Mouse (Mus musculus) urinary bladder, postnatal 36 days (tissue): Measurements from ENCODE around the gene Nkd1.
A peak's percentile ranks its signal among the peaks of the same experiment; 100 is the strongest.

Source experiments
- DNase-seq, 2 experiments: peaks; one replicate each; pipeline ENCODE4 v3.0.0; 2022; ENCODE audit warnings: low spot score in 2 of 2, mixed read lengths in 1 of 2

Nkd1 gene

DNA sequence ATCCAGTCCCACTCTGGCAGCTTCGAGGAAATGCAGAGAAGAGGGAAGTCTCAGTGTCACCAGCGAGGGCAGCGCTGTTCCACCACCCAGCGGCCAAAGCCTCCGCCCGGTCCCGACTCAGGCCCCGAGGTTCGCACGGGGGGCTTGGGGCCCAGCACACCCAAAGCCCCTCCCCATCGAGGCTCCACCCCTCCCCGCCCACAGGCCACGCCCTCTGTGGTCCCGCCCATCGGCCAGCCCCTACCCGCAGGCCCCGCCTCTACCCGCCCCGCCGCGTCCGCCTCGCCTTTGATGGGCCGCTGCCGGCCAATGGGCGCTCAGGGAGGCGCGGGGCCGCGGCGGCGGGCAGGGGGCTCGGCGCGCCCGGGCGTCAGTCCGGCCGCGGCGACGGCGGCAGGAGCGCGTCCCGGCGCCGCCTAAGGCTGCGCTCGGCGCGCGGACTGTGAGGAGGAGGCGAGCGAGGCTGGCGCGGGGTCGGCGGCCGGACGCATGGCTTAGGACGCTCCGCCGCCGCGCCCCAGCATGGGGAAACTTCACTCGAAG lies at the start of gene Nkd1:
Gene Nkd1 (plus strand): TSS at position 370 of the 543 bp plus-strand sequence.
- peak; percentile 62 to 83 for DNase-seq

DNA sequence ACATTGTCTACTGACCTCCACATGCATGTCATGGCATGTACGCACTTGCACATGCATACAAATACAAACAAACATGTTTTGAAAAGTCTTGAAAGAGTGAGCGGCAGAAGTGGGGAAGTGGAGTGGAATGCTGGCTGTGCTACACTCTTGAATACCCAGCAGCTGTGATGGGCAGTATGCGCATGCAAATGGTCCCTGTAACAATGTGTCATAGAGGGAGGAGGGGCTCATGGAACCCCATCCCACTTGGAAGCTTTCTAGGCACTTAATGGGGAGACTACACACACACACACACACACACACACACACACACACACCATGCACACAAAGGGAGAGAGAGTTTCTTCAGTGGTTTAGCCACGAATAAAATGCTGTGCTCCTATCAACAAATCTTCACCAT lies 39.9 kb upstream of the Nkd1 start:
- no peak for DNase-seq

DNA sequence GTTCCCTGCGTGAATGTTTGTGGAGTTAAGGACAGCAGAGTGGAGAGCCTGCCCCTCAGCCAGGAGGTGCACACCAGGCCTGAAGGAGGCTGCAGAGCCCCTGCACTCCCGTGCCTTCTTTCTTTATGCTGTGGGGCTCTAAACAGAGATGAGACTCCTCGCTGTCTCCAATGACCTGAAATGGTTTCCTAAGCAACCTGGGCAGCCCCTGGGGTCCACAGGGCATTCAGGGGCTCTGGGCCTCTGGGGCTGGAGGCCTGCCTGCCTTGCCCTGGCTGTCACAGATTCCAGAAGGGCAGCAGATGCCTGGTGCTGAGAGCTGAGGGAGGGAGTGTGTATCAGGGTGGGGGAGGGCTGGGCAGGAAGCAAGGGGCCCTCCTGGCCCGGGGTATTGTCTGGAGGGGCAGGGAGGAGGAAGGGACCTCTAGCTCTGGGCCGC lies 32.7 kb upstream of the Nkd1 start:
- no peak for DNase-seq

DNA sequence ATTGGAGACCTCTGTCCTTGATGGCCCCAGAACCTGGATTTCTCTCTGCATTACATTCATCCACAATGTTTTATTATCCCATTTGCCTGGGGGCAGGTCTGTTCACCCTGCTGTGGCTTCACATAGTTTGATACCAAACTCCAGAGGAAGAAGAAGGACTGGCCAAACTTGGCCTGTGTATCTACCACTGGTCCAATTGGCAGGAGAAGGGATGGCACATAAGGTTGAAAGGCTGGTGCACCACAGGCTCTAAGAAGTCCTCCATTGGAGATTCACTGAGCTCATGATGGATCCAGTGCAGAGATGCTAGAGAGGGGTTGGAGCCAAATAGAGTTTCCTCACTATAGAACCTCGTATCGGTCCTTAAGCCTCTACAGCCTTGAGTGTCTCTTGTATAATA lies 27.1 kb upstream of the Nkd1 start:
- no peak for DNase-seq

DNA sequence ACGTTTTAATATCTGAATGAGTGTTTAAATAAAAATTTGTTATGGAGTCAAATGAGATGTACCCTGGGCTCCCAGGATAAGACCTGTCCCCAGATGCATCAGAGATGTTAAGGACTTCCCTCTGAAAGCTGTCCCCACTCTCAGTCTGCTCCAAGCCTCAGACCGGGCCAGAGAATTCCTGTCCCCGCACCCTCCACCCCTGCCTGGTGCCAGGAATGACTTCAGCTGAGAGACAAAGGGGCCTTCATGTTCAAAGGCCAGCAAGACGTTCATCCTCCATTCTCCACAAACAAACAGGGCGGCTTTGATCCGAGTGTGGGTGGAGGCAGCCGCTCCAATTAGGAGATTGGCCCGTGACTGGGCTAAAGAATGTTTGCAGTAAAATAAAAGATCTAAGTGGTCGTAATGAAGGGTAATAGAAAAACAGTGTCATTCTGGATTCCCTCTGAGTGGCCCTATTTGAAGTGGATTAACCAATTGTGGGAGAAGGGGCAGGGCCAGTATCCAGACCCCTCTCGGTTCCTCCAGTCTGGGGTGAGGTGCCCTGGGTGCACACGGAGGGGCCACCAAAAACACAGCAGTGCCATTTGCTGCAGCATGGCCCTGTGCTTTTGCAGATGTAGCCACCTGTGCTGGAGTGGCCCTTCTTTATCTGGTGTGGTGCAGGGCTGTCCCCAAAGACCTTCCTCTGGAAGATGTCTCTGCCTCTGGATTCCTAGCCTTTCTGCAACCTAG lies 25.9 kb upstream of the Nkd1 start:
- no peak for DNase-seq

DNA sequence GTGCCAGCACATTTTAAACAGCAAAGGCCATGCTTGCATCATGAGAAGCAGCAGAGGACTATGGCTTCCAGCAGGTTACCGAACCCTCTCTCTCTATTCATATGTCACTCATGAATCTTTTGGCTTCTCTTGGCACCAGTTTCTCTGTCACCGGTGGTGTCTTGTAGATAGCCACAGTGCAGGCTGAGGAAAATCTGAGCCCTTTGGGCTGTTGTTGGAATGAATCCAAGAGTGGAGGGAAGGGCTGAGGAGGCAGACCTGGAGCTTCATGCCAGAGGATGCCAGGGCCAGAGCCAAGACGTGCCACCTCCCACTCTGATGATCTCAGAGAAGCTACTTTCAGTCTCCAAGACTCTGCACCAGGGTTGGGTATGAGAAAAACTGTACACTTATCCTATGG lies 19.0 kb upstream of the Nkd1 start:
- no peak for DNase-seq

DNA sequence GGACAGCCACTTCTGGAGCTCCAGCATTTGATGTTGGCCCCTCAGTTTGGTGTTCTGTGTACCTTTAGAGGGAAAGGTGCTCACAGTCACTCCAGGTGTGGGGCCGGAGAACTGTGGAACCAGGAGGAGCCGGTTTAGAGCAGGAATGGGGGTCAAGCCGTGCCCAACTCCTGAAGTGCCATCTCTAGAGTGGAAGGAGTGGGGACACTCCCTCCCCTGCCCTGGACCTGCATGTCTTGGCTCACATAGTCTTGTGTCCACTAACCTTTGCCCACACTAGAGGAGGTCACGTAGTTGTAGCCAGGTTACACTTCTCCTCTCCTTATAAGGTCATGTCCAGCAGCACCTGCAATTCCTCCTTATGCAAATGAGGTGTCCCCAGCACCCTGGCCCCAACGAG lies 14.2 kb upstream of the Nkd1 start:
- DNase-seq, result no peak

DNA sequence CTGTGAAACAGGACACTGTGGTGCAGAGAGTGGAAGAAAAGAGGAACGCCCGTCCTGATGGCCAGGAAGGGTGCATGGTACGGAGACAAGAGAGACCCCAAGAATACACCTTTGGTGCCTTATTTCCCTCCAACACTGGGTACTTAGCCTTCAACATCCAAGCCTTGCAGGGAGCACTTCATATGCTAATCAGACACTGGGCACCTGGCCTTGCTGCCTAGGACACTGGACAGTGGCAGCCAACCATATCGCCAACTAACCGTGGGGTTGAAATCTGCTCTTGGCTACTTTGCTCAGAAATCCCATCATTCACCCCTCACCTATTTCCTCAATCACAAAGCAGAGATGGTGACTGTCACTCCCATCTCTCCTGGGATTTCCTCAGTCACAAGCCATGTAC lies 10.1 kb upstream of the Nkd1 start:
- no peak for DNase-seq

DNA sequence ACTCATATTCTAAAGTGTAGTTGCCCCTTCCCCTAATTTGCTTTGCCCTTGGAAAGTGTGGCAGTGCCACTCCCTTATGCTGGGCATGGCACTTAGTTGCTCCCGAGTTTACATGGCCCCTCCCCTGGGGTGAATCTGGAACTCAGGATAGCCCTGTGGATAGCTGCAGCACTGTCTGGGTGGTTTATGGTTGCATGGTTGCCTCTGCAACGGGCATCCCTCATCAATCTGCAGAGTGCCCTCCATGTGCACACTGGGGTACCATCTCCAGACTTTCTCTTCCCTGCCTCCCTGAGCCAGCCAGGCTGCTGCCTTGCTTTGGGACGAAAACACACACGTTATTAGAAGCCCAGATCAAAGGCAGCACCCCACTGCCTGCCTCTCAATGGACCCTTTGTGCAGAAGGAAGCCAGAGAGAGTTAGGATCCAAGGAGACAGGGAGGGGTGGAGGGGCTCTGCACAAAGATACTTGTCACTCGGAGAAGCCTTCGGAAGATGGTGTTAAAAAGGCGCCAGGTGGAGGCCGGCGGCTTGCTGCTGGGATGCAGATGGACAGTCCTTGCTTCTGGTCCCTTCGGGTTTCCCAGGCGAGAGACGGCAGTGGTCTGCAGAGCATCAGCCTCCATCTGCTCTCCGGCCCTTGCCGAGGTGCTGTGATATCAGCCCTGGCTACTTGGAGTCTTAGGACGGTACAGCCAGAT lies 8.9 kb upstream of the Nkd1 start:
- no peak for DNase-seq

DNA sequence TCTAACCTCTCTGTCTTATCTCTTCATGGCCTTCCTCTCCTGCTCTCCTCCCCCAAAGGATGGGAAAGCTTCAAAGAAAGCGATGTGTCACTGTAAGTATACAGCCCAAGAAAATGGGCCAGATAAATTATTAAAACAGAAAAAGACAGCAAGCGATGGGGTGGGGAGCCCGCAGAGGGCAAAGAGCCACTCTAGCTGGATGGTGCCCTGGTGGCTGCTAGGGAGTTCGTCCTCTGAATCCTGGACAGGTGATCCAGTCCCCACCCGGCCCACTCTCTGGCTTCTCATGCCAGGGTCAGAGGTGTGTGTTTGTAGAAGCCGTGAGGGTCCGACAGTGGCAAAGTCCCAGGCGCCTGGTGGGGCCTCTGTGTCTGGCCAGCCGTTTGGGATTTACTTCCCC lies 3.1 kb upstream of the Nkd1 start:
- no peak for DNase-seq

DNA sequence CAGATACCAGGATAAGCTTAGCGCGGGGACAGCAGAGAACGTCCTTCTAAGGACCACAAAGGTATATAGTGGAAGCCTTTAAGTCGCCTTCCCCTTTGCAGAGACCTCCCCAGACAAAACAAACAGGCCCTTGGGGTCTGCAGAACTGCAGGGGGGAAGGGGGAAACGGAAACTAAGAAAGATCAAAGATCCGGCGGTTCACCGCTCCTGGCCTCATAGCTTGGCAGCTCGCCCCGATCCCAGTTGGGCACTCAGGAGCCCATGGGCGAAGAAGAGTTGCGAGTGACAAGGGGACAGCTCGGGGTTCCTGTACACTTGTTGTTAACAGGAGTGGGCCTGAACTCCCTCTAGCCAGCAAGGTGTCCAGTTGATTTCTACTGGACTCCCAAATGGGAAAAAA lies 773 bp upstream of the Nkd1 start:
- no peak for DNase-seq

DNA sequence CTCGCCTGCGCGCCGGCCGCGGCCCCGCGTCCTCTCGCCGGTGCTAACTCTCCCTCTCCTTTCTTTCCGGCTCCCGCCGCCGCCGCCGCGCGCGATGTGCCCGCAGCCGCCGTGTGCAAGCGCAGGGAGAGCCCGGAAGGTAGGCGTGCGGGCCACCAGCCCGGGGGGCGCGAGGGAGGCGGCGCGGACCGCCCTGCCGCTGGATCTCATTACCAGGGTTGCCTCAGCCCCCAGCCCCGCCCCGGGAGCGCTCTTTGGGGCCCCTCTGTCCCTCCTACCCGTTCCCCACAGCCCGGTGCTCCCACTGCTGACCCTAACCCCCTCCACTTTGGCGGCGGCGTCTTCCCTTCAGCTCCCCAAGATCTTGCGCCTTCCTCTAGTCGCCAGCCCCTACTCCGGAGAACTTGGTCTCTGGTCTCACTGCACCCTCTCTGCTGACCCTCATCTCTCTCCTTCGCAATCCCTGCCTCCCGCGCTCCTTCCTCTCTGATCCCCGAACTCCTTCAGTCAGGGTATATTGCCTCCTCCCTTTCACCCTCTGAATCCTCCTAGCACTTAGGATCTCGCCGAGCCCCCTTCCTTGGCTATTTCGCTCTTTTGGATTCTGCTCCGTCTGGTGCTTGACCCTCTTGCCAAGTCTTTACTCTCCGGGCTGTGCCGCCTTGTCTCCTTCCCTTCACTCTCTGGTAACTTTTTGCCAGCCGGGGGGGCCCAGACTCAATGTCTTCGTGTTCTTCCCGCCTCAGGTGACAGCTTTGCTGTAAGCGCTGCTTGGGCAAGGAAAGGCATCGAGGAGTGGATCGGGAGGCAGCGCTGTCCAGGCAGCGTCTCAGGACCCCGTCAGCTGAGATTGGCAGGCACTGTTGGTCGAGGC lies 624 bp downstream of the Nkd1 start:
- DNase-seq, result no peak

DNA sequence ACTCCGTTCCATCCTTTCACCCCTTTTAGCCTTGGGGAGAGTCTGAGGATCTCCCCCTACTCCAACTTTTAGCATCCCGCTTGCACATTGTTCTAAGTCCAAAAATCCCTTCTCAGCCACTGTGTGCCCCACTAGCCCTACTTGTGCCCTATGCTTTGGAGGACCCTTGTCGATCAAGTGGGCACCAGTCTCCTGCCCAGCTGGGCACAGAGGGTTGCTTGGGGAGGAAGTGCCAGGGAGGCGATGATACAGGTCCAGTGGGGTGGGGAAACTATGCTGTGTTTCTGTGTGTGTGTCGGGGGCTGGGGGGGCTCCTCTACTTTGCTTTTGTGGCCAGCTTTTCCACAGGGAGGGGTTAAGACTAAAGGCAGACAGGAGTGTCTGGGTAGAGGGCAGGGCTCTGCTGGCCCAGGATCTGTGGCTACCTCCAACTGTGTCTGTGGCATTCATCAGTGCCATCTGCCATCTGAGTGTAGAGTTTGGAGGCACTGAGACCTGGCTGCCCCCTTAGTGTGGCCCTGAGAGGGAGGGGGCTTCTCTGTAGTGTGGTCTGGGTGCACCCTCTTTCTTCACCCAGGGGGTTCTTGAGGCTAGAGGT lies 1.4 kb downstream of the Nkd1 start:
- no peak for DNase-seq

DNA sequence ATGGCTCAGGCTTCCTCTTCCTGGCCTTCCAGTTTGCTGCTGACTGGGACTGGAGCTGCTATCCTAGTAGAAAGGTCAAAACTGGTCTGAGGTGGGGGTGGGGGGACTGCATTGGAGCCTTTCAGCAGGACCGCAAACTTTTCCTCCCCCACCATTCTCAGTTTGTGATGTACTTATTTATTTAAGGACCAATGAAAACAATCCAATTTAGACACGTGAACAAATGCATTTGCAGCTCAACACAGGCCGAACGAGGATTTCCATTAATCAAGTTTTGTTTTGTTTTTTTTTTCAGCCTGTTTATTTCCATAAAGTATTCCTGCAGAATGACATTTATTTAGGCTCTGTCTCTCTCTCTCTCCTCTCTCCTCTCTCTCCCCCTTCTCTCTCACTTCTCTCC lies 2.5 kb downstream of the Nkd1 start:
- no peak for DNase-seq

DNA sequence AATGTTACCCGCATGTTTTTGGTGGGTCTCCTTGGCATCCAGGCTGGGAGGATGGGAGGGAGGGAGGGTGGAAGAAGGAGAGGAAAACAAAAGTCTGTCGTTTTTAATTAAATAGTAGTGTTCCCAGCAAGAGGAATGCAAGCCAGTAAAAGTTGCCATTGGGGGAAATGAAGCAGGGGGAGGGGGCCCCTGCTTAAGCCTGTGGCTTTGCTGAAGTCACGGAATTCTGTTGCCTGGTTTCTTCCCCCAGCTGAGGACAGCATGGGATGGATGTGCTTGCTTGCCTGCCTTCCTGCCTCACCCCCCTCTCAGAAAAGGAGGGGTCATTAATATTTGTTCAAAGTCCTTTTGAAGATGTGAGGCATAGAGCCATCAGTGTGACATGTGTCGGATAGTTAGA lies 3.0 kb downstream of the Nkd1 start:
- no peak for DNase-seq

DNA sequence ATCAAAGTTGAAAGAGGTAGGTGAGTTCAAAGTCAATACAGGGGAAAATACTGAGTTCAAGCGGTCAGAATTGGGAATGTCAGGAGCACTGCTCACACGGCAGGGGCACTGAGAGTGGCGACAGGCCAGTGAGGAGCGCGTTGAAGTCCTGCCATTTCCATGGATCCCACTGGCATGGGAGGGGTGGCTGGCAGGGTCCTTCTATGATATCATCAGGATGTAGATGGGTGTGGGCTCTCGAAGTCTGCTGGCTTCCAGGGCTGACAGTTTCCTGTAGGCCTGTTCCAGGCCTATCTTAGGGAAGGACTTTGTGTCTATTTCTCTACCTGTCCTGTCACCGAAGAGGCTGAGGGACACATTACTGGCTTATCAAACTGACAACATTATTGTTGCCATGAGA lies 3.7 kb downstream of the Nkd1 start:
- DNase-seq, result no peak

DNA sequence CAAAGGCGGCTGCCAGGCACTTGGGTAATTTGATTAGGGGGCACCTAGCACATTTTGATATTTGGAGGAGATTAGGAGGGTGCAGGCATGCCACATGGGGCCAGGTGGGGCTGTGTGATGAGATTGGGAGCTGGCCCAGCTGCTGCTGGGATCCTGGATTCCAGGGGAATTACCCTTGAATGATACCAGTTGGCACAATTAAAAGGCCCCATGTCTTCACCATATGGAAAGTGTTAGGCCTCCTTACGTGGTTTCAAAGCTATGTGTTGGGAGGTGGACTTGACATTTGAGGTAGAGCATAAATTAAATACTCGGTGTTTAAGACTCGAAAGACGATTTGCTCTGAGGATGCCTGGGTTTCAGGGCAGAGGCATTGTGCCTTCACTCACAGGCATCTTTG lies 5.1 kb downstream of the Nkd1 start:
- DNase-seq, result no peak

DNA sequence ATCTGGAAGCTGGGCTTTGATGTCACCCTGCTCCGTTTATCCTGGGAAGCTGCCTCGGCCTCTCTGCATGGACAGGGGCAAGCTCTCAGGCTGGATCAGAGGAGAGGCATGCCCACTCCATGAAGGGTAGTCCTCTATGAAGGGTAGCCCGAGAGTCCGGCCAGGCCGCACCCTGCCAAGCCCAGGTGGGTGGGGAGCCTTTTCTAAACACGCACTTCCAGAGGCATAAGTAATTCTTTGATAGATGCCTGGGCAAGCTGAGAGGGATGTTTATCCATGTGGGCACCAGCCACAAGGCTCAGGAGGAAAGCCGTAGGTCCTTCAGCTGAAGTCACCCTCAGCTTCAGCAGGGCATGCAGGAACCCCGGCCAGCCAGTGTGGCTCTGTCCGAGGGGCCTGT lies 7.0 kb downstream of the Nkd1 start:
- DNase-seq, result no peak

DNA sequence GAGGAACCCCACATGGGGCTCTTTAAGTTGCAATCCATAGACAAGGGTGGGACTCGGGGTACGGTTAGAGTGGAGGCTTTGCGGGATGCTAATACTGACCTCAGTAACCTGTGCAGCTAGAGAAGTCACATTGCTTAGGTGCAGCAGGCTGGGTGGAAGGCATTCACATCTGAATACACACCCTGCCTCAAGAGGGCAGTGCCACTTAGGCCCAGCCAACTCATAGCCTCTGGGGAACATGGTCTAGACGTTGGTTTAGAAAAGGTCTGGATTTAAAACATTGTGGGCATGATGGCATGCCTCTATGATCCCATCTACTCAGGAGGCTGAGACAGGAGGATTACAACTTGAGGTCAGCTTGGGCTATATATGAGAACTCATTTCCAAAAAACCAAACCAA lies 8.6 kb downstream of the Nkd1 start:
- no peak for DNase-seq

DNA sequence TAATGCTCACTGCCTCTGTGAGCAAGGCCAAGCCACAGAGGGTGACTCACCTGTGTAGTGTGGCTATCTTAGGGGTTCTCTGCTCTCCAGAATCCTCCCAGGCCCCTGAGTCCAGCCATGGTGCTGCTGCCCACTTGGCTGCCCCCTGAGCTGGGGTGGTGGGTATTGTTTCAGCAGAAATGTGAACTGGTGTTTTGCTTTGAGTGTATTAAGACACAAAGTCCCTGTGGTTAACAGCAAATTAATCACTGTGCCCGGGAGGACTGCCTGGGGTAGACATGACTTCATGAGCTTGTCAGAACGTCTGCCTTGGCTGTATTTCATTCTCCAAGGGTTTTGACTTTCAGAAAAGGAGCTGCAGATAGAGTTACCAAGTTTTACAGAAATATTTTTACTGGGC lies 15.9 kb downstream of the Nkd1 start:
- no peak for DNase-seq

DNA sequence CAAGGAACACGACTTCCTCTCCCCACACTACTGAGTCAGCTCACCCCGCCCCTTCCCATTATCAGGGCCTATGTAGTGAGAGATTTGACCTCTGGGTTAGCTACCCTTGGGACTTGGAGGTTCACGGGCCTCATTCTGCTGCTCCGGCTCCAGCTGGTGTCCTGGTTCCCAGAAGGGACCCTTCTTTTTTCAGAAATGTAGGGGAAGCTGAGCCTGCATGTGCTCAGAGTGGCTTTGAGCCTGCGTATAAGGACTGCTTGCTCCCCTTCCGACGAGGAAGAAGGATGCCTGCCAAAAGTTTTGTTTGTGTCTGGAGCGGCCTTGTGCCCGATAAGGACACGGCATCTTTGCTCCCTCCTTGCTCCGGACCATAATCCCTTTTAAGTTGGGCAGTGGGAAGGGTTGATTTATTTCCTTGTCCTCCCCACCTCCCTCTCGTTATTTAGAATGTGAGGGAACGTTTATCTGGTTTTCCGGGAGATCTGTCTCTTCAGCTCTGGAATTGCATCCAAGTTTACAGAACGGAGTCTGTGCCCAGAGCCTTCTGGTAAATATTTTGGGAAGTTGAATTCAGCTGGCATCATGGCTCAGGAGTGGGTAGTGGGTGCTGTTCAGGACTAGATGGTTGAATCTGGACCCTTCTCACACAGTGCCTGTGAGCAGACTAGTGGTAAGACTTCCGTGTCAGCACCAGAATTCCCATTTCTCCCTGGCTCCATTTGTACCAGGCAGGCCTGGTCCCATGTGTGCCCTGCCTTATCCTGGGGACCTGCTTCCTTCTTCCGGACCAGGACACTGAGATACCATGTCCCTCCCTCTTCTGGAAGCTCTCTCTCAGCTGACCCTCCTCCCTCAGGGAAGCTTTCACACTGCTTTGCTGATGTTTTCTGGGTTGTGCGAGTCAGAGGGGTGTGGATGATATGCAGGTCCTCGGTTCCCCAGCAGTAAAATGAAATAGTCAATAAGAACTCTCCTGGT lies 17.1 kb downstream of the Nkd1 start:
- DNase-seq, result no peak
